Mouse (Mus musculus): ENCODE data around the gene Rhox10.

- no peak for TF ChIP-seq CTCF (IDR thresholded peaks at IDR 0.05; ENCODE audit: low read depth, low read length)
- TF ChIP-seq POLR2A (IDR thresholded peaks at IDR 0.05; ENCODE audit: borderline replicate concordance, low read depth, low read length), result no peak
These were observed 44.5 kb downstream of the Rhox10 start, which contains the start of gene Rhox12 for GRCm38 (mm10) chrX:38110807-38111206.

Measured in bone marrow macrophage, adult 2 months (primary cell).